Mouse (Mus musculus) gastrocnemius, adult 8-10 months (tissue): ENCODE results near the gene Arhgap20. TPM values are rescaled to one million over a fixed set of nuclear protein-coding genes. Genes with fewer than 3 reads are reported as not detected.

Source experiments
- DNase-seq, 2 experiments: peaks; one replicate each; pipeline ENCODE4 v3.0.0; 2022; ENCODE audit warnings: low spot score in 2 of 2
- total RNA-seq, 4 experiments: library from RNA; stranded (reverse); gene quantifications; 2 replicates each; pipeline ENCODE4 v1.2.4; 2022

Gene Arhgap20
- 10 to 100 TPM; 21.0 to 37.6 (median 30.8) TPM for total RNA-seq

DNA sequence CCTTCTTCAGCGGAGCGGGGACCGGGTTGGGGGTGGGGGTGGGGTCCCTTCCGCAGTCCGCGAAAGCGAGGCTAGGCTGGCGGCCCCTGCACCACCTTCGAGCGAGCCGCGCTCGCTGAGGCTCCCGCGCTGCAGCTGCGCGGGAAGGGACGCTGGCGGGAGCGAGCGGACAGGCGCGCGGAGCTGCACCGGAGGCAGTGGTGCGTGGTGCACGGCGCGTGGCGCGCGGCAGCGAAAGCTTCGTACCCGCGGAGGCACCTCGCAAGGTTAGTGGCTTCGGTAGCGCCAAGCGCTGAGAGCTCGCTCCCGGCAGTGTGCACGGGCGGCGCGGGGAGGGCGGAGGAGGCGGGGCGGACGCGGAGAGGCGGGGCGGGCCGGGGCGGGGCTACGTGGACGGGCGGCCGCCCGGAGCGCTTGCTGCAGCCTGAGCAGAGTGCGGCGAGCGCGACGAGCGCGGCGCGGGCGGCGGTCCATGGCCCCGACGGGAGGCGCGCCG is at the start of gene Arhgap20:
TSS of gene Arhgap20 (plus strand) at position 417 of the 496 bp plus-strand sequence.
- peak; percentile 44 to 51 for DNase-seq

DNA sequence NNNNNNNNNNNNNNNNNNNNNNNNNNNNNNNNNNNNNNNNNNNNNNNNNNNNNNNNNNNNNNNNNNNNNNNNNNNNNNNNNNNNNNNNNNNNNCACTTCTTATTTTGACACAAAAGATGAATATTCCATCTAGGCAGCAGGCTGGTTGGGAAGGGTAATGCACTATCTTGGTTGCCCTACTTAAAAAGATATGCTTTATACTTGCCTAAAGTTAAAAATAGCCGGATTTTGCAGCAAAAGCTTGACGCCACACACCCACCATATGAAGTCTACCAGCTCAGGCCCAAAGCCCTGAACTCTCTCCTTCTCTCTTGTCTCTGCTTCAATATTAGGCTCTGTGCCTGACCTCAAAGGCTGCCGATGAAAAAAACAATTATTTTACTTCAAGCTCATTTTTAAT is 46.3 kb upstream of the Arhgap20 start:
- no peak for DNase-seq

DNA sequence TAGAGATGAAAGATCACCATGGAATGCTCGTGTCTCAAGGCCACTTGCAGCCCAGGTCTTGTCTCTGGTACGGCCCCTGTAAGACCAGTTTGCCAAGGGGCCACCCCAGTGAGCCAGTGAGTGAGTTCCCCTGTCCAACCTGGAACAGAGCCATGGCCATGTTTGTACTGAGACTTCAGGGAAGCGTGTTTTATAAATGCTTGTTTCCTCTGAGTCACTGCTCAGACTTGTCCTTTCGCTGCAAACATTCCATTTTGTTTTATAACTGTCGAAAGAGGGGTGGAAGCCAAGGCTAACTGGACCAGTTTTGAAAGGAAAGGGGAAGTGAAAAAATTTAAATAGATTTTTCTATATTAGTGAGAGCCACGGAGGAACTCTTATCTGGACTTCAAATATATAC is 37.2 kb upstream of the Arhgap20 start:
- no peak for DNase-seq

DNA sequence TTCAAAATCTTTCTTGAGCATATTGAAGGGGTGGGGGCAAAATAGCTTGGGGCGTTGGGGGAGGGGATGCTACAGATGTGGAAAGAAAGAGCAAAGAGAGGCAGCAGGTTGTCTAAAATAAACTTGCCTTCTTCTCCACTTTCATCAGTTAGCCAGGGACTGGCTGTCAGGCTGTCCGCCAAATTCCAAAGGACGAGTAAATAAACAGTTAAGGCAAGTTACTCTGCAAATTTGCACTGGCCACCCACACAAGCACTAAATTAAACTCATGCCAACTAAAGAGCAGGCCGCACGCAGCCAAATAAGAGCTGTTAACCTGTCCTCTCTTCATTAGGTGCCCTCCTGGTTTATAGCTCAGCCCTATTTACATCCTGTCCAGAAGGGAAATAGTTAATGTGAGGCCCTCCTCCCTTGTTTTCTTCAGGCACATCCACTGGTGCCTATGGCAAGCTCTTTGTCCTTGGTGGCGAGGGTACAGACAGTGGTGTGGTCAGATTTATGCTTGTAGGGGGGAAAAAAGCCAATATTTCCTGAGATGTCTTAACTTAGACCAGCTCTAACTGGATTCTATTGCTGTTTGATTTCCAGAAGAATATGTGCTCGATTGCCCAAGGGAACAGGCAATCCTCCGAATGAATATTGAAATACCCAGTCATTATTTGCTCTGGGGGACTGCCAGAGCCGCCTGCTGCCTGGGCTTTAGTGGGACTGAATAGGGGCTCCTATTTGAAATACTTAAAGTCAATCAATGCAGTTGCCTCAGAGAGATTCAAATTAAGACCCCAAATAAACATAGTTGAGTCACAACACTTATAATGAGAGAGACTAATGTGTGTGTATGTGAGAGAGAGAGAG is 29.7 kb upstream of the Arhgap20 start:
- DNase-seq = no peak

DNA sequence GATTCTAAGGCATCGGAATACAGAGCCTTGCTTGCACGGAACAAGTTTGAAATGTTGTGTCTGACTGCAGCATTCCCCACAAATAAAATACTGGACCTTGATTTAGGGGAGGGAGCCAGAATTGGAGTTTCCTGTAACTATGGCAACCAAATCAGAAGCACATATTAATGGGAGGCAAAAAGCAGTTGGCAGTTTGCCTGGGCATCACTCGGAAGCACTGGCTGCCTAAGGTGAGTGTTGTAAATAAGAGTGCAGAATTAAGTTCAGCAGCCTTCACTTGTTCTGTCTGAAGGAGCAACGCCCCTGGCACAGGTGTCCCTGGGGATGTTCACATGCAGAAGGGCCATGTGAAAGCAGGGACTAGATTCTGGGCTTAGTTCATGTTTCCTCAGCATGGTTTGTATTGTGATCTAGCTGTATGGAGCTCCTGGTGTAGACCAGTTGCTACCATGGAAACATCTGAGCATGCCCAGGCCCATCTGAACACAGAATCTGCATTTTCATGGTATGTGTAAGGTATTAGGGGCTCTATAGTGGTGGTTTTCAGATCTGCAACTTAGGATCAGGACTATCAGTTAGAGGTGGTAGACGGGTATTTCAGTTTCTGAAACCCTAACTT is 28.3 kb upstream of the Arhgap20 start:
- no peak for DNase-seq

DNA sequence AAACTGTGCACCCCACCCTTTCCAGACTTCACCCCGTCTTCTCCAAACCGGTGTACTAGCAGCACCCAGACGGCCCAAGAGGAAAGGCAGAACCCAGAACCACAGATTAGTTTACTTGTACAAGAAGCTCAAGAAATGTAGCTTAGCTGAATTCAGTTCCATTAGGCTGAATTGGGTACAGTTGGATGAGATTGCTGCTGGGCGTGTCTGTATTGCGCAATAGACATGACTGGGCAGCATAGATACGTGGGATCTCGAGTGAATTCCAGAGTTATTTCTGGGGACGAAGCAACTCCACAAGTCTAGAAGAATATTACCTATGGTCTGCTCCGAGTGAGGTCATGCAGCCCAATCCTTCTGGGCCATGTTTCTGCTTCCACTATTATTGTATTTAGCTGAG is 26.8 kb upstream of the Arhgap20 start:
- no peak for DNase-seq

DNA sequence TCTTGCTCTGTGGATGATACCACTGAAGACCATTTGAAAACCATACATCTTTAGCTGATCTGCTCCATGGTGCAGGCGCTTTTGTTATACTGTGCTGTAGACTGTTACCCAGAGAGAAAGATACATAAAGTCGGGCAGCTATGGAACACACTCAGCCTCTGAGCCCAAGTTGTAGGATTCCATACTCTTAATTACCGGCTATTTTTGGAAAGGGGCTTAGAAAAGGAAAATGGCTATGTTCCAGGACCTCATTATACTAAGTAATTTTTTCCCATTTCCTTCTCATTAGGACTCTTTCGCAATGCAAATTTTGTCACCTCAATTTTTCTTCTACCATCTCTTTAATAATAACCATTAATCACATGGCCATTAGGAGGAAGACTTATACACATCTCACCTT is 25.3 kb upstream of the Arhgap20 start:
- no peak for DNase-seq

DNA sequence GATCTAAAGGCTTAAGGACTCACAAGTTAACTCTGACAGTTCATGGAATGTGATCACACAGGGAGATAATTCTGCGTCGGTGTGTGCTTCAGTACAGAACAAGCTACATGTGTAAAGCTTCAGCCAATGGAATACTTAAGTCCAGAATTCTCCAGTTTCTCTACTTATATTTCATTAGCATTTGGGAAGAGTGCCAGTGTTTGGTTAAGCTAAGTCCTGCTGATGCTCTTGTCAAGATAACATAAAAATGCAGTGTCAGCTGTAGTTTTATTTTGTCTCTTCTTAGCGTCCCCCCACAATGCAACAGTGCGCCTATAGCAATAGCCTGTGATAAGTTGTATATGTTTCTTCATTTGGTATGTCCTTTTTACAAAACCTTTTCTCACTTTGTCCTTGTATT is 15.0 kb upstream of the Arhgap20 start:
- no peak for DNase-seq

DNA sequence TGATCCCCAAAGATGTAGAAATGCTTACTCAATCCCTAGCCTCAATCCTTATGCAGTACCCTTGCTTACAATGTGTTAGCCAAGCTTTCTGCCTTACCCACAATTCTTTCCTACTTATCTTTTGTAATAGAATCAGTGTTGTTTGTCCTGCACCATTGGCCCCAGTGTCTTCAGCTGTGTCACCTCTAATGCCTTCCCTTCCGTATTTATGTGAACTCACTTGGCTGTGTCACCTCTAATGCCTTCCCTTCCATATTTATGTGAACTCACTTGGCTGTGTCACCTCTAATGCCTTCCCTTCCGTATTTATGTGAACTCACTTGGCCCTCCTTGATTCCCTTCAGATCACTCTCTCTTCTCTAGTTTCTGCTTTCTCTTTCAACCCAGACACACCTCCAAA is 4.1 kb upstream of the Arhgap20 start:
- DNase-seq = no peak

DNA sequence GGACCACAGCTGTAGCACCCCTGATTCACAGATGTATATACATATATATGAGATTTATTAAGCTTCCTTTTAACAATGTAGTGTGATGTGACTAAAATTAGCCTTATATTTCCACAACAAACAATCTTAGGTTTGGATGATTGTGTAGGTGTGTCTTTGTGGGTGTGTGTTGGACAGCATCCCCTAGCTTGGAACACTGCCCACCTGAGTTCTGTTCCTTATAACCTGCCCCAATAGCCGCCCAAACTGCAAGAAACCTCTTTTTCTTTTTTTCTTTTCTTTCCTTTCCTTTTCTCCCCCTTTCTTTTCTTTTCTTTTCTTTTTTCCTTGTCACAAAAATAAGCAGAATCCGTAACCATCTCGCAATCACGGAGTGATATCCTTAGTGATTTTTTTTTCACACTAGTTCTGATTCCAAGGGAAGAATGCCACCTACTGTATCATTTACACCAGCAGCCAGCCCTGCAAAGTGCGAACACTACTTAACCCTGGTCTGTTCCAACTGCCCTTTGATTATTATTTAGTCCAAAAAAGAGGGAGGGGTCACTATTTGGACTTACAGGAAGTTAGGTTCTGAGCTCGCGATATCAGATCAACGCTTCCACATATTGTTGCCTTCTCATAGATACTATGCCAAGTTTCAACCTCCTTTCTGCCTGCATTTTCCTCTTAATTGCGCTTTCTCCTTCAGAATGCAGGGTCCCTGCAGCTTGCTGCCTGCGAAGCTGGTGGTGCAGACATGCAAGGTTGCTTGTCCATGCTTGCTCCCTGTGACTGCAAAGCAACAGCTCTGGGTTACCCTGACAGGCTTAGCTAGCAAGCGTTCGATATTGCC is 879 bp upstream of the Arhgap20 start:
- no peak for DNase-seq

DNA sequence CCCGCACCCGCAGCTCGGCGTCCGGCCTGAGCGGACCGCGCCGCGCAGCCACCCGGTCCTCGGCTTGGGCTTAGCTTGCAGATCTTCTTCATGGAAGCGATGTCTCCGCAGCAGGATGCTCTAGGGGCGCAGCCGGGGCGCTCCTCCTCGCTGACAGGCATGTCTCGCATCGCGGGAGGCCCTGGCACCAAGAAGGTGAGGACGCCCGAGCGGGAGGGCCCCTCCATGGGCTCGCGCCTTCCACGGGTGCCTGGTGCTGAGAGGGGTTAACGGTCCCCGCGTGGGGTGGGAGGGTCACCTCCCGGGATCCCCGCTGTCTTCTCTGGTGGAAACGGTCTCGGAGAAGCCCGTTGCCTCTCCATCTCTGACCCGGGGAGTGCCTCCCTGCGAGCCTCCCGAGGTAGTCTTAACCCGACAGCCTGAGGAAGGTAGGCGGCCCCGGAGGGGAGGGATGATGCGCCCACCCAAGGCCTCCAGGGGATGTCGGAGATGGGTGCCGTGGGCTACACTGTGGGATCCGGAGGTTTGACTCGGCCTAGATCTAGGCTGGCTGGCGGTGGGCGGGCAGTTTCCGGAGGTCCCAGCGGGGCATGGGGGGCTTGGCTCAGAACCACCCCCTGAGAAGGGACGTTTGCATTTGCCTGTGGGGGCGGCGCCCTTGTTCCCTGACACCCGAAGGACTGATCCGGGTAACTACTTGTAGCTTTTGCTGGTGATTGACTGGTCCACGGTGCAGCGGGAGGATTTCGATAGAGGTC is 459 bp downstream of the Arhgap20 start:
- DNase-seq = peak; percentile 43 to 46

DNA sequence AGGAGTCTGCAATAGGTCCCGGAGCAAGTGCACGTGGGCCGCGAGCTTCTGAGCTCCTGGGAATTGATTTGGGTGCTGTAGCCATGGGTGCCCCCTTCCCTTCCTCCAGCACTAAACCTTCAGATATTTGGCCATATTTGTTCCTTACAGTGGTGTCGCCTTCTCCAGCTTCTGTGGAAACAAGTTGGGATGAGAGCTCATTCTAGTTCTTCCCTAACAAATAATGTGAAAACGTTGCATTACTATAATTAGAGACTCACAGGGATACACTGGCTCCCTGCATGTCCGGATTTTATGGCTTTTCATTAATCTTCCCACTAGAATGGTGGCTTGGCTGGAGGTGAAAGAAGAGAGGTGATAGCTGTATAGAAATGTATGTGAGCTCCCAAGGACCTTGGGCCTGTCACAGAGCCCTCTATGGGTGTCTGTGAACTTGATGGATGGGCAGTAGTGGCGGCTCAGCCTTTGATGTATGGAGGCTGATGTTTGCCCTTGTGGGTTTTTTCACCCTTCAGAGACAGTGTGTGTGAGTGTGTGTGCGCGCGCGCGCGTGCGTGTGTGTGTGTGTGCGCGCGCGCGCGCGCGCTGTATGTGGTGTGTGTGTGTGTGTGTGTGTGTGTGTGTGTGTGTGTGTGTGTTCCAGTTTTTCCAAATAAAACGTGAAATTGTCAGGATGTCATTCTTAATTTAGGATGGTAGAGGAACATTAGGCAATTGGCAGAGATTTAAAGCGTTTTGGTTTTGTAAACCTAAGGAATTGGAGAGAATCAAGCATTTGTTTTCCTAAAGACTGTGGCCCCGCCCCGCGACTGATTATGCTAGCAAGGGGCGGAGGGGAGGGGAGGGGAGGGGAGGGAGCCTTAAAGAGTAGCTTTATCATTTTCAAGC is 1.3 kb downstream of the Arhgap20 start:
- DNase-seq = peak in 1 of 2 experiments; percentile 17

DNA sequence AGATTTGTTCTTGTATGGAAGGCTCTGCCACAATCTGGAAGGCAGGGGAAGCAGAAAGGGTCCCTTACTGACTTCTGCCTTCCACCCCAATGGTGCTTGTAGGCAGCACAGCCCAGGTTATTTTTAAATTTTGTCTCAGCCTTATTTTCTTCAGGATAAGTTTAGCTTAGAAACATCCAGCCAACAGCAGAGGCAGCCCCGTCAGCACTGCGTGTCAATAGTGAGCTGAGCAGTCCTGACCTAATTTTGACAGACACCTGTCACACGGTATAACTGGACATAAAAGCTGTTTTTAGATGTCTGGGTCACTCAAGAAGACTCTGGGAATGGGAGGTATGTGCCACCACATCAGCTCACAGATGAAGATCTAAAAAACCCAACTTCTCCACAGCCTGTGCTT is 9.1 kb downstream of the Arhgap20 start:
- peak; percentile 40 to 71 for DNase-seq

DNA sequence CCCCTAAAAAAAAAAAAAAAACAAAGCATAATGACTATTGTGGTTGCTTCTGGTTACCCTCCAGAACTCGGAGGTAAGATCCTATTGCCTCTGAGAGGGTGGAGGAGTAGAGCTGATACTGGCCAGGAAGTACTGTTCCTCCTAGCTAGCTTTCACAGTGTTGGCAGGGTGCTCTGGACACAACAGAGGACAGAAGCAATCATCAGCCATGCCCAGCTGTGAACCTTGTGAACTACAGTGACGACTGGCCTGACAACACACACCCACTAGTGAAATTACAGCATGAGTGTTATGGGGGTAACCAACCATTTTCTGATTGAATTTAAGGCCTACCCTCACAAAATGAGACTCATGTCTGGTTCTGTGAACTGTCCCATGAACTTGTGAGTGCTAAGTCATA is 11.3 kb downstream of the Arhgap20 start:
- no peak for DNase-seq

DNA sequence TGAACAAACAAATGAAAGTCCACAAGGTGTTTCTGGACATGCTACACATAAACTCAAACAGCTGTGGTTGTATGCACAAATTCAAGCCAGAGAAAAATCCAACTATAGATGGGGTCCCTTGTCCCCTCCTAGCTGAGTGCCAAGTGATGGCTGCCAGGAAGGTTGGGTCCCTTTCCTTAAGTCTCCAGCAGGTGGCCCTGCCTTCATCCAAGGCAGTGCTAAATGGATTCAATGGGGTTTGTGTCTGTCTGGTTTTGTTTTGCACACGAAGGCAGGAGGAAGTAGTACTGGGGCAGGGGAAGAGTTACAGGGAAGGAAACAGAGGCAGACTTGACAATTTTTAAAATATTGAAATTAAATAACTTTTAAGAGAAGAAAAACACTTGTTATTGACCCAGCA is 12.0 kb downstream of the Arhgap20 start:
- DNase-seq = no peak

DNA sequence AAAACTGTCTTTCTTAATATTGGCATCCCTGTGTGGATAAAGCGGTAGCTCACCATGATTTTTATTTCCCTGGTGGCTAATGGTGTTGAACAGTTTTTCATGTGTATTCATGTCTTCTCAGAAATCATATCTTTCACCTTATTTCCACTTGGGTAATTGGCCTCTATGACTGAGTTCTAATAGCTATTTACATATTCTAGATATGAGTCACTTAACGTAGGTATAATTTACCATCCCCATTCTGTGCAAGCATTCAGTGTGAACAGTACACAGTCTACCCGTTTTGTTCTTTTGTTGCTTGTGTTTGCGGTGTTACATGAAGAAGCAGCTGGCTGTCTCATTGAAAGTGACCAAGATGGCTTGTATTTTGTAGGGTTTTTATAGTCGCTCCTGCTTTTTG is 14.1 kb downstream of the Arhgap20 start:
- no peak for DNase-seq

DNA sequence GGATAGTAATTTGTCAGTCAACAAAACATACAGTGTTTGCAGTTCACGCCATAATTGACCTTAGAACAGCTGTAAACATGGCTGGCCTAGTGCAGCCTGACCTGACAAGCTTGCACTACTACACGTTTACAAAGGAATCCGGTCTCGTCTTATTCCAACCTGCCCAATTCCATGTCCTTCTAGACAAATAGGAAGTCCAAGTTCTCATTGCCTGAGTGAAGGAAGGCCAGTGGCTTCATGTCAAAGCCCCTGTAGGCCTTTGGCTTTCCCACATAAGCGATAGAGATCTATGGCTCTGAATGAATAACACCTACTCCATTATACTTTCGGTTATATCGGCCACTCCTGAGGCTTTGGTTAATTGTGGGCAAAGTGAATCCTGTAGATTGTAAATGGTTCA is 16.0 kb downstream of the Arhgap20 start:
- no peak for DNase-seq

DNA sequence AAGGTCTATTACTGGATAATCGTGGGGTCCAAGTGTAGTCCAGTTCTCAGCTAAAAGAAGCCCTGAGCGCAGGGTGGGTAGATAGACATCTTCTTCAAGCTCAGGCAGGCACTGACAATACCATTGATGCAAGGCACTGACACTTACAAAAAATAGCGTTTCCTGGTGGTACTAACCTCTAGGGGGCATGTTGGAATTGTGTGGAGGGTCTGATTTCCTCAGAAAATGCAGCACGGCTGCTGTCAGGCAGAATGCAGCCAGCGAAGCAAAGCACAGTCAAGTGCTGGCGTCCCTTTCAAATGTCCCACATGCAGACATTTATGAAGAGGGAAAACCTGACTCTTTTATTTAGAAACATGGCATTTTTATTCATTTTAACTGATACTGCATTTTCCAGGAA is 22.2 kb downstream of the Arhgap20 start:
- no peak for DNase-seq

DNA sequence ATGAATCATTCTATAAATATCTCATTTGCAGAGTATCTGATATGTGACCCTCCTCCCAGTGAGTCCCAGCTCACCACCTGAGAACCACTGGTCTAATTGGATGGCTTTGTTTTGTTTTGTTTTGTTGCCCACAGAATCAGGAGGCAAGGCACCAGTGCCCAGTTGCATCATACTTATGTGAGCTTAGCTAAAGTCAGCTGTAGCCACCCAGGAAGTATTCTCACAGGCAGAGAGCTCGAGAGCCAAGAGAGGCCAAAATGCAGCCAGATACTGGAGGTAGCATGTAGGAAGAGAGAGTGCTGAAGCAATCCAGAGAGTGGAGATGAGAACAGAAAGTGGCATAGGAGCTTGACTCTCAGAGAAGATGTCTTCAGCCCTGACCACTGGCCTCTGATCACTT is 23.3 kb downstream of the Arhgap20 start:
- no peak for DNase-seq

DNA sequence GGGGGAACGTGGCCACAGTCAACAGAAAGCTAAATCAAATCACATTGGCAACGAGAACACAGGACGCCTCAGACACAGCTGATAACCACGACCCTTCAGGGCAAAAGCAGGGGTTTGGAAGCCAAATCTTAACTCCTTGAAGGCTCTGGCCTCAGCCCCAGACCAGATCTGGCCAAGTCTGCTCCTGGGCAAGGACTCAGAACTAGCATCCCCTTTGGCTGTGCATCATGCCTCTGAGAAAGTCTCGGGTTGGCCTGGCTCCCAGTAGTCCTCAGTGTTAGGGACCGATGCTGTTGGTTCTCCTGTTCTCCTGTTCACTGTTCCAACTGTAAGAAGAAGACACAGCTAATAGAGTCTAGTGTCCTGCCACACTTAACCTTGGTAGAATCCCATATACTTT is 30.1 kb downstream of the Arhgap20 start:
- peak; percentile 36 to 47 for DNase-seq
